Mouse (Mus musculus): ENCODE measurements at regions not wholly inside any gene's neighbourhood (a gene's known extent, or its start where the extent isn't known, plus 50 kb on each side); places are given as distances from the start of the nearest gene placed in this dataset.

DNA sequence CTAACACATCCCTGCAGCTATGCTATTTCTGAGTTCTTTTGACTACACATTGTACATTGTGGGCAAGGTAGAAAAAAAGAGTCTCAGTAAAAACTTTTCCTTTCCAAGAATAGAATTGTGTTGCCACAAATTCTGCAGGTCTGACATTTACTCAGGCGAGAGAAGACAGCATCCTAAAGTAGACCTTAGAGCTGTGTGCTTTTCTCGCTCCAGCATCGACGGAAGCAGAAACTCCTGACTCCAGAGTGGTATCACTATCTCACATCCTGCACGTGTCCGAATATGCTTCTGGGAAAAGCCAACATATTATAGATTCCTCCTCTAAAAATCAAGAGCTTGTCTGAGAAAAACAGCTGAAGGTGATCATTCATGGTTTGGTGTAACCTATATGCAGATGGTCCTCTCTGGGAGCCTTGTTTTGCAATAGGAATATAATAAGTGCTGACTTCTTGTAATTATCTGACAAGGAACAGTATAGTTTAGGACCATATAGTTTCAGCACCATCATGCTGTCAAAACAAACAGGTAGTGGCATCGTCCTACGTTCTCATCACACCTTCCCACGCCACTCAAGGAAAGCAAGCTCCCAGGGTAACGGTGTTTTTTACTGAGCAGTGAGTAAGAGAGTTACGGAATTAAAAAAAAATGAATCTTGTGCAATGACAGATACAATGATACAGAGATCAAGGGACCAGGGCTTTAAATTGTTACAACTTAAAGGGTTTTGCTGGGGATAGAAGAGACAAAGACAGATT lies 254.0 kb downstream of the Rnf144a start:
- TF ChIP-seq CTCF (IDR thresholded peaks at IDR 0.05; ENCODE audit: borderline replicate concordance, extremely low read depth, insufficient read depth, insufficient read length) (no peak), POLR2A (IDR thresholded peaks at IDR 0.05; ENCODE audit: borderline replicate concordance, extremely low read depth, insufficient read depth, insufficient read length, poor library complexity, severe bottlenecking) (no peak)
